Mouse (Mus musculus) hindbrain, embryonic 16.5 days (tissue): ENCODE data around the gene Focad. TPM values are rescaled to one million over a fixed set of nuclear protein-coding genes. Genes with fewer than 3 reads are reported as not detected.
A peak's percentile ranks its signal among the peaks of the same experiment; 100 is the strongest.

Source experiments
- ATAC-seq: fragments of 200-750 bp; cut with Nextera tagmentation; 2 replicates; pipeline ENCODE4 v1.8.0; 2017; ENCODE audit warnings: moderate TSS enrichment, moderate library complexity
- H3K27ac ChIP-seq: fragments of 300-500 bp; sonication (generic); 2 replicates; pipeline ENCODE4 v1.5.1; 2014; ENCODE audit warnings: low read depth, mild to moderate bottlenecking, control low read depth, low read length, moderate library complexity
- H3K27me3 ChIP-seq: fragments of 300-500 bp; sonication (generic); replicated peaks from 2 replicates; pipeline ENCODE4 v1.6.1; 2014; ENCODE audit warnings: low read length; ENCODE audit not compliant: control insufficient read depth, insufficient read depth
- H3K36me3 ChIP-seq: fragments of 300-500 bp; sonication (generic); 2 replicates; pipeline ENCODE4 v1.6.1; 2014; ENCODE audit warnings: mild to moderate bottlenecking, low read length, moderate library complexity, mixed read lengths; ENCODE audit not compliant: control insufficient read depth, insufficient read depth
- H3K4me1 ChIP-seq: fragments of 300-500 bp; sonication (generic); 2 replicates; pipeline ENCODE4 v1.6.1; 2014; ENCODE audit warnings: low read depth, low read length; ENCODE audit not compliant: control insufficient read depth, insufficient read depth
- H3K4me2 ChIP-seq: fragments of 300-500 bp; sonication (generic); 2 replicates; pipeline ENCODE4 v1.6.1; 2014; ENCODE audit warnings: mild to moderate bottlenecking, low read length, control low read depth, moderate library complexity
- H3K4me3 ChIP-seq: fragments of 300-500 bp; sonication (generic); 2 replicates; pipeline ENCODE4 v1.5.1; 2014; ENCODE audit warnings: mild to moderate bottlenecking, low read length, control low read depth, moderate library complexity
- H3K9ac ChIP-seq: fragments of 300-500 bp; sonication (generic); 2 replicates; pipeline ENCODE4 v1.6.1; 2014; ENCODE audit warnings: low read depth, mild to moderate bottlenecking, control low read depth, low read length, moderate library complexity
- H3K9me3 ChIP-seq: fragments of 300-500 bp; sonication (generic); 2 replicates; pipeline ENCODE4 v1.6.1; 2014; ENCODE audit warnings: mild to moderate bottlenecking, low read length, moderate library complexity; ENCODE audit not compliant: control insufficient read depth
- WGBS: fragments of 180-500 bp; shearing (Covaris S2); extraction: QIAGEN DNeasy Blood & Tissue Kit; methylation state at CpG from one replicate; pipeline ENCODE4 v1.1.7; 2014; 5-methylcytosine and 5-hydroxymethylcytosine counted together
- polyA plus RNA-seq: library from polyadenylated mRNA; unstranded; fragments of >200 nt; fragmentation: Nextera tagmentation; extraction: Ambion mirVana; gene quantifications from 2 replicates; pipeline ENCODE4 v1.2.1, GENCODE M21; 2015

The Focad gene
- polyA plus RNA-seq, 1 experiment from 2014 or later, result 11.7 TPM

DNA sequence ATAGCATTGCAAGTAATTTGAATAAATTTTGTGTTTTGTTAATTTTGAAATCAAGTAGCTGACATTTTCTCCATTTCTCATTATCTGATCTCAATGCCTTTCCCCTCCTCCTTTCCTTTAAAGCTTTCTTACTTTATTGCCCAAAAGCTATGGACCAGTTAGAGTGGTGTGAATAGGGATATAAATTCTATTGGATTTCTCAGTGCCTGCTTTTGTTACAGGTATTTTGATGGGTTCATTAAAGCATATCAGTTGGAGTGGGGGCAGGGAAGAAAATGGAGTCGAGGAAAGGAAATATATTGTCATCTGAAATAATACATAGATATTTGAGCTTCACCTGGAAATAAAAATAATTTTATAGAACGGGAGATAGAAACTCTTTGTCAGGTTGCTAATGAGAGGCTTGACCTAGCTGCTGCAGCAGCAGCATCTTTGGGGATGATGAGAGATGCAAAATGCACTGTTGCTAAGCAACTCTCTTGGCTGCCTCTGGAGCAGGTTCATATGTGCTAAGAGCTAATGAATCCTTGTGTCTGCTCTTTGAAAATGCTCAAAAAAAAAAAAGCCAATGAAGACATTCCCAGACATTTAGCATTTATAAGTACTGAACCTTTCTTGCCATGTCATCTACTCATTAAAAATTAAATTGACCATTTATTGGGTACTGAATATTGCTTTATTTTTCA, 116.9 kb downstream of the Focad start:
- Histone ChIP-seq H3K9ac (no peak overlapping the region), H3K4me1 (peaks cover 9% of the 10 kb centered on the region), H3K4me2 (no peak overlapping the region), H3K9me3 (no peaks in the 10 kb centered on the region), H3K36me3 (no peaks in the 10 kb centered on the region), H3K4me3 (no peak overlapping the region), H3K27me3 (no peaks in the 10 kb centered on the region), H3K27ac (peak overlapping the region; percentile 59)
- peak; percentile 80 for ATAC-seq
- WGBS, result 36% methylated on average over 2 of the region's 2 CpGs

DNA sequence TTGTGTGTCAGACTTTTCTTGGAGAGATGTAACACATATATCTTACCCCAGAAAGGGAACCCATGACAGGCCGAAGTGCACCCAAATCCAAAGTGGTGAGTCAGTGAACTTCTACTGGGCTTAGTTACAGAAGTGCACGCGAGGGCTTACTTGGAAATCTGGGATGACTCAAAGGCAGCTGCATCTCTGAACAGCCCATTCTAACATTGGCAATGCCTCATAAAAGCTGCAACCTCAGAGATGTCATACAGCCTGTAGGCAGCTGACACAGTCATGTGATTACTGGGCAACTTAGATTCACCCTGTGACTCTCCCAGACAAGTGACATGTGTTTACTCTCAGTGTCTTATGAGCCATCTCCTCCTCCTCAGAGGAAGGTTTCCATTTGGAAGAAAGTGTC, 119.5 kb downstream of the Focad start:
- no peak overlapping the region for H3K27ac ChIP-seq
- H3K9me3 ChIP-seq, result no peaks in the 10 kb centered on the region
- 98% methylated on average over 3 of the region's 3 CpGs for WGBS
- H3K4me1 ChIP-seq, result peaks cover 9% of the 10 kb centered on the region
- no peak overlapping the region for H3K4me2 ChIP-seq
- H3K4me3 ChIP-seq, result no peak overlapping the region
- no peaks in the 10 kb centered on the region for H3K36me3 ChIP-seq
- no peak for ATAC-seq
- H3K27me3 ChIP-seq, result no peaks in the 10 kb centered on the region
- H3K9ac ChIP-seq, result no peak overlapping the region

DNA sequence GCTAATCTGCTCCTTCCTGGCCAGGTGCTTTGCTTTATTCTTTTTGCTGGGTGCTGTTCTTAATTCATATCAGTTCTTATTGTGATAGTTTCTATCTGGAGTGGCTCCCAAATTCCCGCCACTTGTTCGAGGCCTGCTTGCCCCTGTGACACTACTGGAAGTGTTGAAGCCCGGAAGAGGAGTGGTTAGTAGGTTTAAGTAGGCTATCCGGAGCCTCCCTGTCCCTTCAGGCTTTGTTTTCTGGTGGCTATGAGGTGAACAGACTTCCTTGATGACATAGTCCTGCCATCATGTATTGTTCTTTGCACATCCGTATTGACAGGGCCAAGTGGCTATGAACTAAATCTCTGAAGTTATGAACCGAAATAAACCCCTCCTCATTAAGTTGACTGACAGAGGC, 123.9 kb downstream of the Focad start:
- H3K27me3 ChIP-seq, result no peaks in the 10 kb centered on the region
- no peak overlapping the region for H3K9ac ChIP-seq
- no peaks in the 10 kb centered on the region for H3K36me3 ChIP-seq
- ATAC-seq, result no peak
- H3K9me3 ChIP-seq, result no peaks in the 10 kb centered on the region
- H3K4me3 ChIP-seq, result no peak overlapping the region
- no peak overlapping the region for H3K4me2 ChIP-seq
- WGBS, result 78% methylated on average over 6 of the region's 6 CpGs
- H3K4me1 ChIP-seq, result no peaks in the 10 kb centered on the region
- no peak overlapping the region for H3K27ac ChIP-seq

DNA sequence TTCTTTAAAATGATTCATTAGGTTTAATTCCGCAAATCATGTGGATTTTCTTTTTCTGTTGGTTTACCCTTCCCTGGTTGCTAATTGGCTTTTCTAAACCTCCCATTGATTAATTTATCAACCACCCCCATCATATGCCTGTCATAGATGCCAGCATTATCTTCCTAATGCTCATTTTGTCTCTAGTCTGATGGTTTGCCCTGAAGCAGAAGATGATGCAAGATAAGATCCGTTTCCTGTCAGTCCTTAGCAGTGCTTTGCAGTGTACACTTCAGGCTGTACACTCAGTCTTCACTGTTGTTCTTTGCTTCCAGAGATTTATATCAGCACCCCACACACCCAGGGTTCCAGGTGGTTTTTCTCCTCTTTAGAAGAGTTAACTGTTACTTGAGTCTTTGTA, 124.4 kb downstream of the Focad start:
- no peaks in the 10 kb centered on the region for H3K4me1 ChIP-seq
- 87% methylated on average over 2 of the region's 2 CpGs for WGBS
- ATAC-seq, result no peak

DNA sequence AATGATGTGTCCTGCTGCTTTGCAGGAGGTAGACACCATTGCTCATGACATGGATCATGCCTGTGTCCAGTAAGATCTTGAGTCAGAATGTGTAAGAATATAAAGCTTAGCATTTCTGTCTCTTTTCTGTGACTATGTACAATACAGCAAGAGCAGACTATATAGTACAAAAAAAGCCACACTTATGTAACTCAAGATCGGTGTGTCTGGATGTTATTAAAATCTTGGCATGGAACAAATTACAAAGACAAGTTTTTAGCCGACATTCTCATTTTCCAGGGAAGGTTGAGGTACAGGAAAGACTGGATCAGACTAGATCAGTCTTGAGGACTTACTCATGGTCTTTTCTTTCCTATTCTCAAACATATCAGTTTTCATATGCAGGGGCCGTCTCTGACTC, 136.9 kb downstream of the Focad start:
- Histone ChIP-seq H3K27ac (no peak overlapping the region), H3K4me3 (no peak overlapping the region), H3K27me3 (no peaks in the 10 kb centered on the region), H3K9ac (no peak overlapping the region), H3K4me2 (no peak overlapping the region), H3K9me3 (no peaks in the 10 kb centered on the region), H3K4me1 (no peaks in the 10 kb centered on the region), H3K36me3 (no peaks in the 10 kb centered on the region)
- no peak for ATAC-seq
- WGBS, result 96% methylated on average over 3 of the region's 3 CpGs

More for the DNA sequence above, 124.4 kb downstream of the Focad start:
- H3K27ac ChIP-seq, result no peak overlapping the region
- H3K36me3 ChIP-seq, result no peaks in the 10 kb centered on the region
- no peaks in the 10 kb centered on the region for H3K9me3 ChIP-seq
- H3K4me2 ChIP-seq, result no peak overlapping the region
- H3K9ac ChIP-seq, result no peak overlapping the region
- no peak overlapping the region for H3K4me3 ChIP-seq
- no peaks in the 10 kb centered on the region for H3K27me3 ChIP-seq

DNA sequence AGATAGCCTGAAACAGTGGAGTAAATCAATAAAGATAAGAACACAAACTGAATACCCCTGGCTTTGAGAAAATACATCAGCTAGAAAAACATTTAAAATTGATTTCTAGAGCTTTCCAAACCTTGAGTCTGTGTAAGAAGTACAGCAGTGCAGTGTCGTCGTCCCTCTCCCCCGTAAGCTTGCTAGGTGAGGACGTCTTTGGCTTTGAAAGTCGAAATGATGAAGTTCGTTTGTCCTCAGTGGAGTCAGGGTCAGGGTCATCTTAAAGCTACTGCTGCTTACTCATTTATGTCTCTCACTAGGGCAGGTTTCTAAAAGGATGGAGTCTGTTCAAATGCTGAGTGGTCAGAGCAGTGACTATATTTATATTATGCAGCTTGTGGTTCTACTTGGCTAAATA, 141.5 kb downstream of the Focad start:
- WGBS, result 60% methylated on average over 6 of the region's 6 CpGs
- Histone ChIP-seq H3K9ac (no peak overlapping the region), H3K4me3 (no peak overlapping the region), H3K27me3 (no peaks in the 10 kb centered on the region), H3K36me3 (no peaks in the 10 kb centered on the region), H3K4me1 (peaks cover 4% of the 10 kb centered on the region), H3K9me3 (no peaks in the 10 kb centered on the region), H3K4me2 (no peak overlapping the region), H3K27ac (no peak overlapping the region)
- no peak for ATAC-seq

DNA sequence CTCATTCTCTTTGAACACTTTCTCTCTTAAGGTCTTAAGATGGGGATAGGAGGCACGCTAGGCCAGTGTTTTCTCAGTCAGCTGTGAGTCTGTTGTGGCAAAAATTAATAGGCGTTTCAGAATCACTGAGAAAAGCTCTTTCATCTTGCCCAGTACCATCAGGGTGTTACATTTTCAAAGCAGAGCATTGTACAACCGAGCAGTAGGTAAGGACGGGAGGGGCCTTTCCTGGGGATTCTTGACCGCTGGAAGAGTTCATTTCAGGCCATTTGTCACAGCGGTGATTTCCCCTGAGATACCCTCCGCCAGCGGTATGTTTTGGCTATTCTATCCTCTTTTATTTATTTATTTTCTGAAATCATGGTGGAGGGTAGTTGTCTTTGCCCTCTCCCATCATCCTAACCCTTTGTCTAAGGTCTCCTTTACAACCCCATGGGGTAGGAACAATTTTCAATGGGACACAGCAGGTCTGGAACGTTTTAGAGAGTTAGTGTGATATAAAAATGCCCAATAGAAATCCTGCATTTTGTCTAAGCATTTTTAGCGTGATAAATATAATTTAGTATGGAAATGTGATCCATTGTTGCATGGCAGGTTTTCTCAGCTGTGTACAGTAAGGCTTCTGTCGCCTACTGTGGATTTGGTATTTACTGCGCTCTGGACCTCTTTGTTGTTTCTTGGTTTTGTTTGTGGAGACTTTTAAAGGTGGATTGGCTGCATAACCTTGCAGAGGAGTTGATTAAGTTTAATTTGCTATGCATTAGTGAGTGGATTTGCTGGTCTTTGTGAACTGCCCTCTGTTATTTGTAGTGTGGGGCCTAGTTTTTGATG, 142.7 kb downstream of the Focad start:
- WGBS, result 36% methylated on average over 12 of the region's 12 CpGs
- Histone ChIP-seq H3K4me1 (peaks cover 4% of the 10 kb centered on the region), H3K36me3 (no peaks in the 10 kb centered on the region), H3K9me3 (no peaks in the 10 kb centered on the region), H3K4me2 (no peak overlapping the region), H3K27me3 (no peaks in the 10 kb centered on the region), H3K9ac (no peak overlapping the region), H3K27ac (no peak overlapping the region), H3K4me3 (no peak overlapping the region)
- ATAC-seq, result no peak

DNA sequence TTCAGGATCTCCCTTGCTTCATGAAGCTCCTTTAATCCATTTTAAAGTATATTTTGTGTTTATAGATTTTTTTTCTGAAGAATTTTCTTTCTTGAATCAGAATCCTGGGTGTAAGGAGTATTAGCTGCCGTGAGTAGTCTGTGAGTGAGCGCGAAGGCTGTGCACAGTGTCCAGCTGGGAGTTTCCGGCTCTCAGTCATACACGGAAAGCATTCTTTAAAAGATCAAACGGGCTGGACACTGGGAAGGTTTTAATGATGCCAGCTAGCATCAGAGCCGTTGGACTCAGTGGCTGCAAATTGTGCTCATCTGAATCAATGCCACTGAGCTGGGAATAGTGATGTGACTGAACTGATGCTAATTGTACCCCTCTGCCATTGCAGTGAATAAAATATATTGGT, 143.9 kb downstream of the Focad start:
- Histone ChIP-seq H3K27me3 (no peaks in the 10 kb centered on the region), H3K36me3 (no peaks in the 10 kb centered on the region), H3K4me1 (peaks cover 4% of the 10 kb centered on the region), H3K4me3 (no peak overlapping the region), H3K9ac (no peak overlapping the region), H3K9me3 (no peaks in the 10 kb centered on the region), H3K4me2 (no peak overlapping the region), H3K27ac (no peak overlapping the region)
- WGBS, result 26% methylated on average over 7 of the region's 7 CpGs
- no peak for ATAC-seq

DNA sequence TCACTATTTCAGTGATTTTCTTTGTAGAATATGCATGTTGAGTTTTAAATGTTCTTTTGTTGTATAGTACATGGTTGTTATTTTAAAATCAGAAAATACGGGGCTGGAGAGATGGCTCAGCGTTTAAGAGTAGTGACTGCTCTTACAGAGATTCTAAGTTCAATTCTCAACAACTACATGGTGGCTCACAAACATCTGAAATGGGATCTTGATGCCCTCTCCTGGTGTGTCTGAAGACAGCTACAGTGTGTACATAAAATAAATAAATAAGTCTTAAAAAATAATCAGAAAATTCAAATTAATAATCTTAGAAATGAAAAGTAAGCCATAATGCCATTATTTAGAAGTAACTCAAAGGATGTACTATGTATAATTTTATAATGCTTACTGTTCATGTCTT, 149.4 kb downstream of the Focad start:
- H3K27me3 ChIP-seq, result no peaks in the 10 kb centered on the region
- 89% methylated on average over 2 of the region's 2 CpGs for WGBS
- ATAC-seq, result no peak

More for the DNA sequence above, 149.4 kb downstream of the Focad start:
- no peak overlapping the region for H3K4me2 ChIP-seq
- H3K4me3 ChIP-seq, result no peak overlapping the region
- no peaks in the 10 kb centered on the region for H3K4me1 ChIP-seq
- H3K36me3 ChIP-seq, result no peaks in the 10 kb centered on the region
- H3K9me3 ChIP-seq, result no peaks in the 10 kb centered on the region
- H3K9ac ChIP-seq, result no peak overlapping the region
- H3K27ac ChIP-seq, result no peak overlapping the region
